Mouse (Mus musculus) heart, postnatal 36 days (tissue): ENCODE results near the gene Sik2. TPM values are rescaled to one million over a fixed set of nuclear protein-coding genes. Genes with fewer than 3 reads are reported as not detected.

ENCODE experiments used
- DNase-seq, 2 experiments: peaks; one replicate each; pipeline ENCODE4 v3.0.0; 2021 to 2022
- intact Hi-C: fragments of 180-260 bp; cut with DNase I; formaldehyde crosslinking; loops from one replicate; pipeline ENCODE4 v1.15.1; 2025
- total RNA-seq, 2 experiments: library from RNA; stranded (reverse); gene quantifications; 2 replicates each; pipeline ENCODE4 v1.2.3; 2021

Sik2 gene
- total RNA-seq, 2 experiments from 2014 or later: 25.7 to 27.1 TPM

DNA sequence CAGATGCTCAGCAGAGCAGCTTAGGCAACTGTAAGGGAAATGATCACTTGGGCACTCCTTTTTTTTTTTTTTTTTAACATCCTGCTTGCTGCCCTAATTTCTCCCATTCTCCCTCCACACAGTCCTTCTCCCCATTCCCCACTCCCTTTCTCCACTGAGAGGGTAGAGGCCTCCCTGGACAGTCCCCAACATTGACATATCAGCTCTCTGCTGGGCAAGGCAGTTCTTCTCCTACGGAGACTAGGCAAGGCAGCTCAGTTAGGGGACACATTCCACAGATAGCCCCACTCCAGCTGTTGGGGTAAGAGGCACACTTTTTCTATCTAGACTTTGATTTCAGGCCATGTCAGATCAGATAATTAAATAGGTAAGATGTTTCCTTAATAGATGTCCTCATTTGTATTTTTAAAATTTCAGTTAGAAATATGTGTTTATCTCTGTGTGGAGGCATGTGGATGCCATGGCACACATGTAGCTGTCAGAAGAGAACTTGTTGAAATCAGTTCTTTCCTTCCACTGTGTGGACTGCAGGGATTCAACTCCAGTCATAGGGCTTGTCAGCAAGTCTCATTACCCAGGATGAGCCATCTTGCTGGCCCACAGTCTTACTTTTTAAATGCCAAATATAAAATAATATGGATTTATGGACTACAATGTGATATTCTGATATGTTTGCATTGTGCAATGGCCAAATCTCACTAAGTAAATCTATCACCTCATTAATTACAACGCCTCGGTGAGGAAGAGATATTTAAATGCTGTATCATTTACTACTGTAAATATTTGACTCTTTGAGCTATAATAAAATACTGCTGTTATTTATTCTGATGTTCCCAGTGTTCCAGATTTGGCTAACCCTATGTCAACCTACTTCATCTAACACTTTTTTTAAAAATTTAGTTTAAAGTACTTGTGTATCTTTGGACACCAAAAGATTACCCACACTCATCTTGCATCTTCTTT lies 87.7 kb downstream of the Sik2 start:
- DNase-seq: no peak
- intact Hi-C loops: no loop called here

DNA sequence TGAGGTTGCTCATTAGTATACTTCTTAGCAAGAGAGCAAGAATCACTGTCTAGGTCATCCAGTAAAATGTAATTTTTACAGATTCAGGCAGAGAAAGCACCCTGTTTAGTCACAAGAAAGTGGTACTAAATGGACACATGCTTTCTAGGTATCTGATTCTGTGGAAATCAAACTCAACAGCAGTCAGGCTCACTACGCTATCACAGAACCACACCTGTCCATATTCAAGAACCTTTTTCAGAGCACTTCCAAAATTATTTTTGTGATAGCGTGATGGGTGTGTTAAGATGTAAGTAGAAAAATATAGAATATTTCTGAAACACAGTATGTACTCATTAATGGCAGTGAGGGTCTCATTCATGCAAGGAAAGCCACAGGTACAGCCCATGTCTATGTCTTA lies 89.3 kb downstream of the Sik2 start:
- intact Hi-C loops: no loop called here
- no peak for DNase-seq

DNA sequence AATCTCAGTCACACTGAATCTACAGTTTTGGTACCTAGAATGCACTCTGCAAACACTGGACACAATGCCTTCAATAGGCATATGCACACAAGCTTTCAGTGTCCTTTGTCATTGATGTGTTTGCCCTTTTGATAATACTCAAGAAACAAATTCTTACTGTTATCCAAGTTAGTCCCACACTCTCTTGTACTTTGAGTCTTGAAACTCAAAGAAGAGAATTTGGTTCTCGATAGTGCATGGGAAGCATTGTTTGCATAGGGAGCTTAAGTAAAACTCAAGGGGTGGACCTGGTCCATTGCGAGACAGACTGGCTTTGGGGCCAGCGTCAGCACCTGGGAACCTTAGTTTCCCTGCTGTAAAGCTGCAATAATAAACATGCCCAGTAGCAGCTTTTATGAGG lies 90.7 kb downstream of the Sik2 start:
- intact Hi-C loops: no loop called here

DNA sequence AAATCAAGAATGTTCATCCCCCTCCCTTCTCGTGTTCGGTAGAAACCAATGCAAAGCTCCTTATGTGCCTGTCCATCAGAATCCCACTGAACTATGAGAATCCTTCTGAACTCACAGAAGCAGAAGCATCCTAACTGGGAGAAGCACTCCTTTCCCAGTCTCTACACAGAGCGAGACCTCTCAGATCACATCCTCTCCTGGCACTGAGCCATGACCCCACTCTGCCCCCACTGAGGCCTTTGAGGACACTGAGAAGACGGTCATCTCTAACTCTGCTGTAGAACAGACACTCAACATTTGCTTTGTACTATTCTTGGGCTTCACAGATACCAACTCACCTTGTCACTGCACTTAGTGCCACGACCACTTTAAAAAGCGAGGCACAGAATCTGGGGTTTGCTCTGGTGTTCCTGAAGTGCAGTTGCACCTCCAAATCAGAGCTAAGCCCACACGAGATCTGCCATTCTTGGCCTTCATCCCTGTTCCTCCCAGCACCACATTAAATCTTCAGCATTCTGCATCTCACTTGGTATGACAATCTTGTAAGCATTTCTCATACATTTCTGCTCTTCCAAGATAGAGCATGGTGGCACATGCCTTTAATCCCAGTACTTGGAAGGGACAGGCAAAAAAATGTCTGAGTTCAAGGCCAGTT lies 96.9 kb downstream of the Sik2 start:
- no peak for DNase-seq
- intact Hi-C loops: no loop called here

More for the DNA sequence above, 90.7 kb downstream of the Sik2 start:
- DNase-seq: no peak

DNA sequence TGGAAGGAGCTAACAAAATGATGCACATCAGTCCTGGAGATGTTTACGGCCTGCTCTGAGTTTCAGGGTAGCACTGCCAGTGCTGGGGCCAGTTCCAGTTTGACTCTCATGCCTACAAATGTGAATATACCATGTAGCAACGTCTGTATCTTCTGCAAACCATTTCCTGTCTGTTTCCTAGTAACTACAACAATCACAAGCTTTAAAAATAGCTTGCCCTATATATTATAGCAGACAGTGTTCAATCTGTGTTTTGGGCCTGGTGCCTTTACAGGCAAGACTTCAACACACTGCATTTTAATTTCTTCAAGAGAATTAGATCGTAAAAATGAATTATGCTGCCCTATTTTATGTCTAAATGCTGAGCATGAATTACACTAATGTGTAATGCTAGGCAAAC lies 103.6 kb downstream of the Sik2 start:
- no peak for DNase-seq
- intact Hi-C loops: loop anchor here (5.0 kb wide), 1 partner anchor 102 kb away; the partner anchor contains the start of gene Sik2

DNA sequence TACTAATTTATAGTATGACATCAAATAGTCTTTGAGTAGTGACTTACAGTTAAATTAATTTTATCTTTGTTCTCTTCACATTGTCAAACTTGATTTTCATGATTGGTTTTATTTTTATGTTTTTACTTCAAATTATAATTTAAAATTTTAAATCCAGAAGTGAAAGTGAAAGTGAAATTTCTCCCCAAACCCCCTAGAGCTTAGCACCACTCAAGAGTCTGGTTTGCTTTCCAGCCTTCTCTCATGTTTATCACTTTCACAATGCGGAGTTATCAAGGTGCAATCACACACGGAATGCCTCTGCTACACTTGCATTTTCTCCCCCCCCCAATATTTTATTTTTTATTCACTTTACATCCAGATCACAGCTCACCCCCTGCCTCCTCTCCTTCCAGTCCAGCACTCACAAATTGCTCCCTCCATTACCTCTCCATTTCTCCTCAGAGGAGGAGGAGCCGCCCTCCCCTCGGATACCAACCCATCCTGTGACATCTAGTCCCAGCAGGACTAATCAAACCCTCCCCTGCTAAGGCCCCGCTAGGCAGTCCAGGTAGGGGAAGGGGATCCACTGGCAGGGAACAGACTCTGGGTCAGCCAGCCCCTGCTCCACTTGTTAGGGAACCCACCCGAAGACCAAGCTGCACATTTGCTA lies 104.6 kb downstream of the Sik2 start:
- no peak for DNase-seq
- intact Hi-C loops: no loop called here

DNA sequence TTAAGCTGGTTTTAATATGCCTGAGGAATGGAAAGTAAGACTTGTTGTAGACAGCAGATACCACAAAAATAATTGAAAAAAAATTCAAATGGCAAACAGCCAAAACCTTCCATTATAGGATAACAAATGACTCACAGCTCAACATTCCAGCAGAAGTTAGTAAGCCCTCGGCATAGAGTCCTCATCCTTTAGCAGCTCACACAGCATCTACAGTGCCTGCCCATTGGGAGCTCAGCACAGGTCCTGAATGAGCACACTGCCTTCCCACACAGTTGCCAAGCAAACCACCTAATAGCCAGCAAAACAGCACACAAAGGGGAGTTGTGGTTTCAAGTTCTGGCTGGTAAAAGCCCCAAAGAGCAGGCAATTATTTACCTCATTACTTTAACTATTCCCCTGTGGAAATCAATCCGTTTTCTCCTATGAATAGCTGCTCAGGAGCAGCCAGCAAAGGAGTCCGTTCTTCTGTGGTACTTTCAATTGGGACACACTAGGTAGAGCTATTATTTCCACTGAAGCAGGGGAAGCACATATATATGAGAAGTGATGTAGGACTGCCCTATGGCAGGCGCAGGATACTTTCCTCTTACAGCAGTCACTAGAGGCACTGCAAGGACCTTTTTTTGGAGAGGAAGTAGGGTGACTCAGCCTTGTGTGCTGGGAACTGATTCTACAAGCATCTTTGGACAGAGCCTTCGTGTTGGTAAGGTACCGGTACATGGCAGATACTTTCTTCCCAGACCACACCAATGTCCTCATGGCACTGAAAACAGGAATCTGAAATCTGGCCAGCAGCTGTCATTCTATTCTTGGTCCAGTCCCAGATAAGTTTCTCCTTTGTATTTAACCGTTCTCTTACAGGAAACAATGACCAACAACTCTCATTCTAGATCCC lies 108.6 kb downstream of the Sik2 start:
- intact Hi-C loops: no loop called here
- DNase-seq: peak in 1 of 2 experiments; percentile 37

DNA sequence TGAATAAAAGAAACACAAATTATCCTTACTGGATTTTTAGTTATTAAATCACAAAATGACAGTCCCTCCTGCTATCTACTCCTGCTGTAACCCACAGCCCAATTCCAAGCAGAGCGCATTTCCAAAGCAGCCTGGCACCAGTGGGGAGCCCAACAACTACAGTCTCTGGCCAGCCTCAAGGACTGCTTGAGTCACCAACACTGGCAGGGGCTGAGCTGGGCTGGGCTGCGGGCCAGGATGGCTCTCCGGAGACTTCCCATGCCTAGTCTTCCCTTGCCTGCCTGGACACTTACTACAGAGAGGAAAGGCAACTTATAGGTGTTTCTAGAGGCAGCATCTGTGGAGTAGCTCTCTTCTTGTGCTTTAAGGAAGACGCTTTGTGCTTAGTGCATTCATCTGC lies 115.2 kb downstream of the Sik2 start:
- peak; percentile 73 to 75 for DNase-seq
- intact Hi-C loops: no loop called here

DNA sequence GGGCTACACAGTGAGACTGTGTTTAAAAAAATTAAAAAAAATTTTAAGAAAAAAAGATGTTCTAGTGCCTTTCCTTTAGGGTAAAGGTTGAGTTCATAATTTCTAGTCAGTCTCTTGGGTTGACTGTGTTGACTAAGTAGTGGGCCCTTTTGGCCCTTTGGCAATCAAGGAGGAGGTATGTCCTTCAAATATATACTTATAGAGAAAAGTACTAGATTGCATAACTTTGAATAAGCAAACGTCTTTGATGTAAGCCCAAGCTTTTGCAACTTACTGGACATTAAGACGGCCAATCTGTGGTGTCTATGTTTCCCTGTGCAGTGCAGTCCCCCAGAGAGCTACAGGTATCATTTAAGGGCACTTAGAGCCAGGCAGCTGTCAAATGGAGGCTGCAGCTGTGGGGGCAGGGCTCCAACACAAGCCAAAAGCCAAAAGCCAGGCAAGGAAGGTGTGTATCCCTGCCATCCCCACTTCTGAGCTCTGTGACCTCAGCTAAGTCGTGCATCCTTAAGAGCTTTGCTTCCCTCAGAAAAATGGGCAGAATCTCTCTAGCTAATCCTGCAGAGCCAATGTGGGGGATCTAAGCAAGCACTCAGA lies 118.3 kb downstream of the Sik2 start:
- no peak for DNase-seq
- intact Hi-C loops: no loop called here

DNA sequence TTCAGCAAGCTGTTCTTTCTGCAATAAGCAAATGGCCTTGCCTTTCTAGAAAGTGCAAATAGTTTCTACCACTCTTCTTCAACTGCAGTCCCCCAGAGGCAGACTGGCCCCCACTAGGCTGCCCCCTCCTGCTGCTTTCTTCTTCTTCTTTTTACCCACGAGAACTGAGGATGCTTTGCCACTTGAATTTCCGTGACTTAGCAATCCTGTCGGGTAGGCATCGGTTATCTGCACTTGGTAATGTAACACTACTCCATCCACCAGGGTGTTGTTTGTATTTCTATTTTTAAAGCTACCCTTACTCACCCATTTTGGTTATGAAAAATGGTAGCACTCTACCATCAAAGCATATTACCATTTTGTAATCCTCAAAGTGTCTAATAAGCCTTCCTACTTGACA lies 118.9 kb downstream of the Sik2 start:
- intact Hi-C loops: no loop called here
- no peak for DNase-seq

DNA sequence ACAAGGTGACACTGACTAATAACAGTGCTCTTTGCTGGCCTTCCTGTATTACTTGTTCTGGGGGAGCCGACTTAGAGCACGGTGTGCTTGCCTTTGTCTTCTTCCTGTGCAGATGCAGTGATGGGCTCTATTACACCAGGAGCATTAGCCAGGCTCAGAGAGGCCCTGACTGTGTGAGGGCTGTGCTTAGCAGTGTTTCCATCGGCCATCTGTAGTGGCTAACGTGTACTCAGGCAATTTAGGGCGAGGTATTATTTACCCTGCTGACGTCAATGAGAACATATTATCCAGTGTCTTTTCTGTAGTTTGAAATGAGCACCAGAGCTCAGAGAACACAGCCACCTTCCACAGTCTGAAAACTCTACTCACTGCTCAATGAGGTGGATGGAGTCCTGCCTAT lies 119.7 kb downstream of the Sik2 start:
- no peak for DNase-seq
- intact Hi-C loops: no loop called here

DNA sequence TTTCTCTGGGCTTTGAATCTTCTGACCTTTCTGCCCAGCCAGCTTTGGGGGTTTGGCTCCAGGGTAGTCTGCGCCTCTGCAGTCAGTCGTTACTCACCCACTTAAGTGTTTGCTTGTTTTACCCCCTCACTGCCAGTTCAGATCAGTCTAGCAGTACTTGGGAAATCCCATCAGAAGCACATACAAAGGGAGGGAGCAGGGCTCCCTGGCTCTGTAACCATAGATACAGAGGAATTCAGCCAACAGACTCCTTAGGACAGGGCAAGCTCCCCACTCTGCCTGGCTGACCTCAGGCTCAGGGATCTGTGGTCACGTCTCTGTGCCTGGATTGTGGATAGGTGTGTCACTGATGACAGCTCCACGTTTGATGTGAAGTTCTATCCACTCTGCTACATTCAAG lies 121.5 kb downstream of the Sik2 start:
- peak in 1 of 2 experiments; percentile 38 for DNase-seq
- intact Hi-C loops: no loop called here

DNA sequence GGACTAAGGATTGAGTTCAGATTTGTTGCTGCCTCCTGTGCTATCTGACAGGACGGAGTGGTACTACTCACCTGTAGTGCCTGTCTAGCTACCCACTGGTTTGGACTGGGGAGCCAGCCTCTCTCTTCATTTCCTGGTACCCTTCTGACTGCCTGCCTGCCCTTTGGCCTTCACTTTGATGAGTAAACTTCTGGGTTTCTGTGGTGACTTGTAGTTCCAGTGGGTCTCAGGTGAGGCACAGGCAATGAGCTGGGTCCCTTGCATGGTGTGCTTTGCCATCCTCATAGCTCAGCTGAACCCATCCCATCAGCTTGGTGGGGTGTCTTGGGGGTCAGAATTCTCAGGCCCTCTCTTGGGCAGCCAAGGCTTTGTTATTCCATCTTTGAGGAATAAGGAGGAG lies 122.0 kb downstream of the Sik2 start:
- intact Hi-C loops: no loop called here
- DNase-seq: no peak

DNA sequence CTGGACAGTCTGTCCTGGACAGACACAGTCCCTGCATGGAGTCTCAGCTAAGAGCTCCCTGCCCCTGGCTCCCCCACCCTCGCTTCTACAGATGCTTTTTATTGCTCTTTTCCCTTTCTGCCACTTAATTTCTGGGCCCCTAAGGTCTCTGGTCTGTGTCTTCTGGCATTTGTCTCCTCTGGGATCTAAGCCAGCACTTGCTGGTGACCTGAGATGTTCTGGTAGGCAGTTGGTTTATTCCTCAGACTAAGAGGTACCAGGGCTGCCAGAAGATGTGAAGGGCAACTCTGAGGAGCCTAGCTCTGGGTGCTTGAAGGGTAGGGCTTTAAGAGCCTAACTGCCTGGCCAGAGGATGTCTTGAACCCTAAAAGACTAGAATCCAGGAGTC lies 123.3 kb downstream of the Sik2 start:
- intact Hi-C loops: no loop called here
- peak in 1 of 2 experiments; percentile 25 for DNase-seq

DNA sequence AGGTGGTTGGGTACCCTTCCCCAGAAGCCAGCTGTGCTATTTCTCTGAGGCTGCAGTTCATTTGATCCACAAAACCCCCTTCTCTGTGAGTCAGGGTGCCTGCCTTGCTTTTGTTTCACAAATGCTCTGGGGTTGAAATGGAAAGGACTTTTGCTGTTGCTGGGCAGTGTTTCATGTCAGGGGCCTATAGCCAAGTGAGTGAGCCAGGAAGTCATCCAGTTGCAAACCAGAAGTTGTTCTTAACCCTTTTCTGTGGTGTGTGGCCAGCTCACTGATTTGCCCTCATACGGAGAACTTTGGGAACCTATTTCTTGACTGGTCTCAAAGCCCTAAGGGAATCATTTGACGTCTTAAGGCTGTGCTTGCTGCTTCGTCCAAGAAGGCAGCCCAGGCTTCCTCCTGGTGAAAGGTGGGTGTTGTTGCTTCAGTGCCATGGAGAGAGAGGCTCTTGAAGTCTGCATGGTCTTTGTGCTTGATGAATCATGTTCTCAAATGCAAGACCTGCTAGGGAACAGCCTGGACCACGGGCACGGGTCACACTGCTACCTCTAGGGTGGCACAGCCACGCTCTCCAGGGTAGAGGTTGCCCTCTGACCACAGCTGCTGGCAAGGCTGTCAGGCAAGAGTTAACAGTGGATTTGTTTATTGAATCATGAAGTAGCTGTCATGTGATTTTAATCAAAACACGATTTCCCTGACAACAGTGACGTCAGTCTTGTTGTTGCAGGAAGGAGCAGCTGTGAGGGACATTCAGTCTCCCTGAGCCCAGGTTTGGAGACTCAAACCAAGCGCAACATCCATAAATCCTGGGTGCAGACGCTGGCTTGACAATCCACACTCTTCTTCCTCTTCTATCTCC lies 123.9 kb downstream of the Sik2 start:
- intact Hi-C loops: no loop called here
- DNase-seq: peak; percentile 63 to 69

DNA sequence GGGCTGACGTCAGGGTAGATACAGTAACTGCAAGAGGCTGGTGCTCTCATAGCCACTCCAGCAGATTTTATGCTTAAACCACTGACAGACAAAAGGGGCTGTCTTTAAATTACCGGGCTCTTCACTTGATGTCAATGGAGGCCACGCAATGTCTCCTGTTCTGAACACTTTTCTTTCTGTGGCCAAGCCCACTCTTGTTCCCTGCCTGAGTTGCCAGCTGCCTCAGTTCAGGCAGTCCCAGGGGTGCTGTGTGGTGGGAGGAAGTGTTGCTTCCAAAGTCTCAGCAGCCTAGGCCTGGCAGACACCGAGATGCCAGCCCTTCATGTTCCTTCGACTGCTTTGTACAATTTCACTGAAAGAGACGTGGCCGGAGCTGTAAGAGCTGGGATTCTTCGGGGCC lies 124.8 kb downstream of the Sik2 start:
- intact Hi-C loops: no loop called here
- DNase-seq: peak; percentile 28 to 37

DNA sequence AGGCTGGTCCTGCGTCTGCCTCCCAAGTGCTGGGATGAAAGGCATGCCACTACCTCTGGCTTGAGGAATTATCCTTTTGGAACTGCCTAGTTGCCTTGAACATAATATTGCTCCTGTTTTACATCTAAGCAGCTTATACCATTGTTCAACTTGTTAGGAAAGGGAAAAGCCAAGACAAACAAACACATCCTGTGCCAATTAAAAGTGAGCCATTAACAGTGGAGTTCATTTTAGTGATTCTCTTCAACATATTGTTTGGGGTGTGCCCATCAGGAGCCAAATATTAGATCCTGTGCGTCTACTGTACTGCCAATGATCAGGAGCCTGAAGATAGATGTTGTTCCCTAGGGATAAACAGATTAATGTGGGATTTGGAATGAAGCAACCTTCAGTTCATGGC lies 126.7 kb downstream of the Sik2 start:
- DNase-seq: no peak
- intact Hi-C loops: no loop called here

DNA sequence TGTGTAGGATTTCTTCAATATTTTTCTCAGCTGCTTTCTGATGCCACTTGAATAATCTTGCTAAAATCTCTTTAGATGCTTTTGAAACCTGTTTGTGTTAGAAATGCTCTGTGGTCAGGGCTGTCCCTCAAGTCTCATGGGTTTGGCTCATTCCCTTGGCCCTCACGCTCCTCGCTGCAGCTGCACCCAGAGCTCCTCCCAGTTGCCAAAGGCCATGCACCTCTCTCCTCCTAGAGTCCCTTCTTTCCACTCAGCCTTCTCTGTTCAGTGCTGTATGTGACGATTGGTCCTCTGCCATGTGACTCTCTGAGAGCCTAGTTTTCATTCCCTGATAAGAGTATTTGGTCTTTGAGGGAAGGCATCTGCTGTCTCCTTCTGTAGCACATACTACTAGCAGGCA lies 131.4 kb downstream of the Sik2 start:
- no peak for DNase-seq
- intact Hi-C loops: no loop called here

DNA sequence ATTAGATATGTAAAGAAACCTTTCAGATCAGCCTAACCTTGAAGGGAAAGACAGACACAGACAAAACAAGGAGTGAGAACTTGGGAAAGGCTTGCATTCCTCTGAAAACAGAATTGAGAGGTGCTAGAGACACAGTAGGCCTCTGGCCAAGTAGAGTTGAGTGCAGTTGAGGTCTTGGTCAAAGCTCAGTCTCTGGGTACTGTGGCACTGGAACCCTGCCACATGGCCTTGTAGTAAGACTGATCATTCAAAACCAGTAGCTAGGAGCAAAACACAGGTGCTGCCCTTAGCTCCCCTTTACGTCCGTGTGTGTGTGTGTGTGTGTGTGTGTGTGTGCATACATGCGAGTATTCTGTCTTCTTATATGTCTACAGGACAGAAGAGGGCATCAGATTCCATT lies 132.6 kb downstream of the Sik2 start:
- intact Hi-C loops: no loop called here
- DNase-seq: no peak
